12 mouse cellular contexts compared by ENCODE assay signal in the genomic region with DNA sequence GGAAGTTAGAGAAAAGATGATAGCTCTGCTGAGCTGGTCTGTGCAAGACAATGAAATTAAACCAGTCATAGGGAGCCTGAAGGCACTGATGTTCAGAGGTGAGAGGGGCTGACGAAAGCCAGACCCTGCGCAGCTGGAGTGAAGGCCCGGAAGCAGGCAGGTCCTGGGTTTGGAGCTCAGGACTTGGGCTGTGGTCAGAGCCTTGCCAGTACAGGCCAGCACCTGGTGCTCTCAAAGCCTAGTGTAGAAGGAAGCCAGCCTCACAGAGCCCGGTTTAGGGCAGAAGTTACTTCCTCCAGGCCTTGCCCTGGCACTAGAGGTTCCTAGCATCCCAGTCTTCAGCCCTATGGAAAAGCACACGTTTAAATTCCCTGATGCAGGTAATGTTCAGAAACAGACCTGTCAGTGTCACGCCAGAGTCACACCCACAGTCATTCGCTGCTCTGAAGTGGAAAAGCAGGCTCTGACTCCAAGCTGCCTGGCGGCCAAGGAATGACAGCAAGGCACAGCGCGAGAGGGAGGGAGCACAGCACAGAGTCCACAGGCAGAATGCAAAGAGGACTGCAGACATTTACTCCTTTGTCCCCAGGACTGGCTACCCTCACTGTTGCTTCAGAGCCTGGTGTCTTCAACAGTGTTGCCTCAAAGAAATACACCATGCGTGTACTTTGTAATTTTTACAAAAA. TPM values are rescaled to one million over a fixed set of nuclear protein-coding genes. Genes with fewer than 3 reads are reported as not detected.
A peak's percentile ranks its signal among the peaks of the same experiment; 100 is the strongest.
DNase-seq lines count a peak whose midpoint lies in the region; ATAC-seq lines count a peak whose summit lies in the region.
"Had no signal": no experiment of that assay in that cellular context is flagged by ENCODE, and none has a peak within 500 bp of the region (broad histone marks: within the 10 kb centered on the region; RNA-seq: fewer than 3 reads in every experiment).

No protein-coding gene starts in this region.

- no peaks in the 10 kb centered on the region for H3K9me3 ChIP-seq in liver, embryonic 11.5 days (ENCODE audit: control insufficient read depth, low read length)
- no peaks in the 10 kb centered on the region for H3K9me3 ChIP-seq in limb, embryonic 15.5 days
- H3K9me3 ChIP-seq: neural tube, embryonic 13.5 days had no signal

- no peak overlapping the region for H3K4me2 ChIP-seq in liver, embryonic 11.5 days
- H3K4me2 ChIP-seq in limb, embryonic 15.5 days, result no peak overlapping the region
- H3K4me2 ChIP-seq: limb, embryonic 13.5 days; neural tube, embryonic 13.5 days had no signal

- no peaks in the 10 kb centered on the region for H3K27me3 ChIP-seq in liver, embryonic 11.5 days (replicated peaks; ENCODE audit: control insufficient read depth, insufficient read depth, low read length)
- no peaks in the 10 kb centered on the region for H3K27me3 ChIP-seq in limb, embryonic 15.5 days
- H3K27me3 ChIP-seq: limb, embryonic 13.5 days; neural tube, embryonic 13.5 days had no signal

- no peak overlapping the region for H3K9ac ChIP-seq in liver, embryonic 11.5 days (ENCODE audit: low read depth, low read length)
- H3K9ac ChIP-seq in limb, embryonic 15.5 days, result no peak overlapping the region
- H3K9ac ChIP-seq: limb, embryonic 13.5 days; neural tube, embryonic 13.5 days had no signal

- H3K4me3 ChIP-seq in liver, embryonic 11.5 days (ENCODE audit: low read depth, low read length), result no peak overlapping the region
- H3K4me3 ChIP-seq in limb, embryonic 15.5 days, result no peak overlapping the region
- H3K4me3 ChIP-seq: limb, embryonic 13.5 days; neural tube, embryonic 13.5 days had no signal

- no peaks in the 10 kb centered on the region for H3K36me3 ChIP-seq in liver, embryonic 11.5 days (ENCODE audit: control insufficient read depth, insufficient read depth, low read length)
- H3K36me3 ChIP-seq in limb, embryonic 15.5 days, result no peaks in the 10 kb centered on the region
- H3K36me3 ChIP-seq: limb, embryonic 13.5 days; neural tube, embryonic 13.5 days had no signal

- H3K4me1 ChIP-seq in liver, embryonic 11.5 days (replicated peaks; ENCODE audit: control insufficient read depth, insufficient read depth, low read length), result peaks cover 20% of the 10 kb centered on the region
- peaks cover 35% of the 10 kb centered on the region for H3K4me1 ChIP-seq in limb, embryonic 15.5 days

- 0 out of 2 replicates have a peak overlapping the region, but pooled peaks have one; percentile 26 for H3K27ac ChIP-seq in liver, embryonic 11.5 days (ENCODE audit: low read depth, low read length)
- peak overlapping the region; percentile 47 for H3K27ac ChIP-seq in limb, embryonic 15.5 days
- H3K27ac ChIP-seq: hindbrain, postnatal 0 days; limb, embryonic 13.5 days; neural tube, embryonic 13.5 days had no signal

- peak; percentile 24 for DNase-seq in adrenal gland, postnatal 14 days
- DNase-seq in adrenal gland, adult 18-20 months (ENCODE audit: low spot score in 2 of 2), result no peak
- peak; percentile 32 for DNase-seq in liver, embryonic 11.5 days (ENCODE audit: low spot score)
- no peak for DNase-seq in liver
- DNase-seq in layer of hippocampus, adult 9-10 months (ENCODE audit: low spot score), result no peak
- DNase-seq in gastrocnemius, postnatal 25 days, result no peak
- DNase-seq: adrenal gland, adult 2 months had no signal

- ATAC-seq in liver, embryonic 11.5 days (replicated peaks; ENCODE audit: low FRiP score), result no peak
- ATAC-seq in common myeloid progenitor, adult 5-6 weeks (replicated peaks; ENCODE audit: low read depth, poor library complexity, severe bottlenecking), result peak; percentile 45
- ATAC-seq in limb, embryonic 15.5 days (ENCODE audit: insufficient number of reproducible peaks, low FRiP score, low TSS enrichment, low read depth), result no peak
- ATAC-seq: hindbrain, postnatal 0 days had no signal

- WGBS in liver, embryonic 11.5 days, result 46% methylated on average over 11 of the region's 11 CpGs
- WGBS in limb, embryonic 15.5 days, result 36% methylated on average over 11 of the region's 11 CpGs

RNA-seq across cellular contexts. Expression of gene Cdc7, which starts 48.1 kb away (rescaled TPM):
- total RNA-seq in adrenal gland, postnatal 14 days (2021), result 6.7 and 7.0 TPM in 2 replicates
- total RNA-seq in adrenal gland, adult 18-20 months (2021), result 1 to 10 TPM; 2.7 to 3.2 TPM
- 55.0 and 55.3 TPM in 2 replicates for polyA plus RNA-seq in liver, embryonic 11.5 days (2014; fragmentation: Nextera tagmentation; extraction: Ambion mirVana)
- 36.8 and 47.8 TPM in 2 replicates for total RNA-seq in common myeloid progenitor, adult 5-6 weeks (2017)
- polyA plus RNA-seq in limb, embryonic 15.5 days (2015; fragmentation: Nextera tagmentation; extraction: Ambion mirVana), result 38.7 and 38.9 TPM in 2 replicates
- total RNA-seq in gastrocnemius, postnatal 25 days (2021), result under 1 TPM; 0.31 to 0.46 TPM

Comparison
In these comparisons a context has a peak if more than half of its experiments do, and no peak if none do; other contexts are left out.
1. DNase-seq: peak in adrenal gland, postnatal 14 days (single experiment) and liver, embryonic 11.5 days (single experiment); none in adrenal gland, adult 18-20 months (0 of 2), liver (single experiment), layer of hippocampus, adult 9-10 months (single experiment) and gastrocnemius, postnatal 25 days (single experiment).